Mouse (Mus musculus) WW6 (cell line): ENCODE measurements around the gene 4930583I09Rik.

Experiments used
- DNase-seq: peaks from one replicate; pipeline ENCODE4 v3.0.0-alpha.2; 2013; ENCODE audit warnings: low read depth, low spot score

4930583I09Rik gene

DNA sequence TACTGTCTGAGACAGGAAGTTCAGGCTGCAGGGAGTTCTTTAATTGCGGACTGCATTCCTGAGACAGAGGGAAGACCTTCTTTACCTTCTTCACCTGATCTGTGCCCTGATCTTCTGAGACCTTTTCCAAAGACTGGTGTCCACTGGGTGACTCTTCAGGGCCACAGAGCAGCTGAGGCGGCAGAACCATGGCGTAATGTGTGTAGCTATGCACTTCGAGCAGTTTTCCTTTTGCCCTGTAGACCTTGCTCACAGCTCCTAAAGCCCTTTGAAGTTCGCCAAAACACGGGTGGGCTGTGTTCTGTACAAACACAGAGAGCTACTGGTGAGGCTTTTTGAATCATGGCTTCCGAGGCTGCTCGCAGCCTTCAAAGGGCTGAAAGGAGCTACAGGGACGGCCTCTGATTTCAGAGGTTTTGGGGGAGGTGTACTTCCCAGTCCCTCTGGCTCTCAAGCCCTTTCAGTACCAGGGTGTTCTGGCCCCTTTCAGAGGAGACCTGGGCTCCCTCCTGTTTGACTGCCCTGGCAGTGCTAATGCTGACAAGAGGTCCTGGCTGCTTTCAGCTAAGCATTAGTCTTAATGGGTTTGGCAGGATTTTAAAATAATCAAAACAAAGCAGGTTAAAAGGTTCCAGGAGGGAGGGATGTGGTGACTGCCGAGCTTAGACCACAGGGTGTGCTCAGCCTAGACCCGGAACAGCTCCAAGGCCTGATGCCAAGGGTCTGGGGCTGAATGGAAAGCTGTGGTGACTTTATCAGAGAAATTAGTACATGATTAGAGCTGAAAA is 33.5 kb downstream of the 4930583I09Rik start:
- DNase-seq, result no peak

DNA sequence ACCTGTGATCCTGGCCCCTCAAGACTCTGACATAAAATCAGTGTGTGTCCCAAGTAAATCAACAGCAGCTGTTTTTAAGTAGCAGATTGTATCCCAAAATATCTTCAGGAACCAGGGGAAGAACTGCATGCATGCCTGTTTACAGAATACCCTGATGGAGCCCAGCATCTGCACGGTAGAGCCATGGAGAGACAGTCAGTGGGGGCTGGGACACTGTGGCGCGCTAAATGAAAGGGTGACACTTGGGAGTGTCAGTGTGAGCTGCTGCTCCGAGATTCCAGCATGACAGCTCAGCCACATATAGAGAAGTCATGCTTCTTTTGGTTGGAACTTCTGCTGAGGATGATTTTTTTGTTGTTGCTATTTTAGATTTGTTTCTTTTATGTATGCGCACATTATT is 43.2 kb downstream of the 4930583I09Rik start:
- no peak for DNase-seq

DNA sequence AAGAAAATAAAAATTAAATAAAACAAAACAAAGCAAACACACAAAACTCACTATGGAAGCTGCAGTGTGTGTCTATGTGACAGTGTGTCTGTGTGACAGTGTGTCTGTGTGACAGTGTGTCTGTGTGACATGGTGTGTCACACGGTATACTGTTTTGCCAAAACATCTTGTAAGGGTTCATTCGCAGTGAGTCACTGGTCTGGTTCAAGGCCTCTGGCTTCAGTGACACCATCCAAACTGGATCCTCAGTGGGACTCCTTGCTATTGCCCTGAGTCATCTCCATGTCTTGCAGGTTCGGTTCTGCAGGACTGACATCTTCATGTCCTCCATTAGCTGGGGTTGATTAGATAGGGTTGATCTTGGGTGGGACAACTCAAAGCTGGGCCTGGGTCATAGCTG is 43.8 kb downstream of the 4930583I09Rik start:
- DNase-seq, result no peak

DNA sequence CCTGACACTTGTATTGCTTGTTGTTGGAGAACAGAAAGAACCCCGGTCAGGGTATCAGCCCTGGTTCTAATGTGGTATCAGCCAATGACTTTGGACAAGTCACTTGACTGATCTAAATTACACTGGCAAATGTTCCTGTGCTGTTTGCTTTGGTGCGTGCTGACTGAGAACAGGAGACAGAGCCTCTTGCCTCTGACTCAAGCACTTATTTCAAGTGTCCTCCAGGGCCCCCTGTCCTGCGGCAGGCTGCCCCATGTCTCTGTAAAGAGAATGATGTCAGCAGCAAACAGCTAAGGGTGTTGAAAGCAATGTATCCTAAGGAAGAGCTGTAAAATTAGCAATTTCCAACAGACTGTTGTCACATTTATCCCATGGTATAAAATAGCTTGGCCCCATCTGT is 46.7 kb downstream of the 4930583I09Rik start:
- DNase-seq, result no peak

- no peak for DNase-seq
Measured at GRCm38 (mm10) chr17:64788301-64788700, 47.6 kb downstream of the 4930583I09Rik start.

DNA sequence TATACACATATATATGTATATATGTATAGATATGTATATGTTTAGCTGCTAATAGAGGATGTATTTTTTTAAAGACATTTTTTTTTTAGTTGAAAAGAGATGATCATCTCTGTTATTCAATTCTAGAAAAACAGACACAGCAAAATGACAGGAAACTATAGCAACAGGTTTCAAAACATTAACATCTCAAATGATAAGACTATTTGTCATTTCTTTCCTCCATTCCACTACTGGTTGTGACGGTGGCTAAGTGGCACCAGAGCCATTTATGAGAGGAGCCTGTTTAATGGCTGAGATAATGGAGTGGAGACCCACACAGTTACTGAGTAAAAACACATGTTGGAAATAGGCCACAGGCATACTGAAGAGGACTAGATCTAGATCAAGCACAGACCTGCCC is 49.9 kb downstream of the 4930583I09Rik start:
- DNase-seq, result no peak
